22 mouse cellular contexts compared by ENCODE assay signal in genomic region chr12:119209384-119210072, GRCm38 (mm10). TPM values are rescaled to one million over a fixed set of nuclear protein-coding genes. Genes with fewer than 3 reads are reported as not detected.
DNase-seq lines count a peak whose midpoint lies in the region; ATAC-seq lines count a peak whose summit lies in the region.
"Had no signal": no experiment of that assay in that cellular context is flagged by ENCODE, and none has a peak within 500 bp of the region (broad histone marks: within the 10 kb centered on the region; RNA-seq: fewer than 3 reads in every experiment).

No protein-coding gene starts in this region.

- H3K36me3 ChIP-seq in forebrain, embryonic 13.5 days (ENCODE audit: poor library complexity, severe bottlenecking) = no peaks in the 10 kb centered on the region

- no peak overlapping the region for H3K4me3 ChIP-seq in forebrain, embryonic 13.5 days
- H3K4me3 ChIP-seq: heart, adult 2 months had no signal

- no peaks in the 10 kb centered on the region for H3K9me3 ChIP-seq in forebrain, embryonic 13.5 days (replicated peaks)

- H3K27me3 ChIP-seq in forebrain, embryonic 13.5 days = no peaks in the 10 kb centered on the region

- peaks cover 8% of the 10 kb centered on the region for H3K4me1 ChIP-seq in forebrain, embryonic 13.5 days

- ATAC-seq in megakaryocyte progenitor cell, adult 5-6 weeks (replicated peaks; ENCODE audit: poor library complexity) = peak; percentile 71
- ATAC-seq in forebrain, embryonic 13.5 days = no peak
- ATAC-seq: forebrain, postnatal 0 days had no signal

- no peak overlapping the region for H3K4me2 ChIP-seq in forebrain, embryonic 13.5 days
- H3K4me2 ChIP-seq: hindbrain, embryonic 14.5 days; midbrain, embryonic 11.5 days had no signal

- H3K27ac ChIP-seq in forebrain, embryonic 13.5 days = no peak overlapping the region
- H3K27ac ChIP-seq: heart, adult 2 months; hindbrain, embryonic 14.5 days; kidney, postnatal 0 days had no signal

- H3K9ac ChIP-seq in forebrain, embryonic 13.5 days = no peak overlapping the region
- H3K9ac ChIP-seq: forebrain, postnatal 0 days; hindbrain, embryonic 14.5 days had no signal

- WGBS in forebrain, embryonic 13.5 days = 93% methylated on average over 2 of the region's 2 CpGs

- peak; percentile 26 for DNase-seq in layer of hippocampus, adult 9-11 months
- no peak for DNase-seq in layer of hippocampus, adult 11-12 months (ENCODE audit: low spot score)
- peak; percentile 59 to 60 for DNase-seq in left cerebral cortex, adult 18-20 months (ENCODE audit: low spot score in 2 of 2)
- DNase-seq in right cerebral cortex, postnatal 36 days (ENCODE audit: low spot score in 2 of 2) = peak; percentile 20 to 75
- DNase-seq in urinary bladder, adult 18-20 months (ENCODE audit: low spot score in 2 of 2) = no peak
- DNase-seq in gastrocnemius, adult 8-10 months (ENCODE audit: low spot score in 2 of 2) = no peak
- DNase-seq: adrenal gland, postnatal 25 days; cerebellum, adult 9-11 months; forebrain, postnatal 0 days; gastrocnemius, postnatal 14 days; heart, adult 2 months; heart, postnatal 4 days; kidney, adult 2 months; lung, postnatal 4 days; thymus, postnatal 14 days had no signal

RNA-seq across cellular contexts. Expression of gene Itgb8, which starts 29.1 kb away (rescaled TPM):
- 10 to 100 TPM; 35.8 to 37.6 TPM for total RNA-seq in left cerebral cortex, adult 18-20 months (2021)
- total RNA-seq in megakaryocyte progenitor cell, adult 5-6 weeks (2015) = not detected in 2 replicates
- total RNA-seq in megakaryocyte progenitor cell, adult 5-6 weeks (2017) = not detected in 2 replicates
- under 1 TPM; 0.39 to 0.54 (median 0.47) TPM for total RNA-seq in gastrocnemius, adult 8-10 months (2022)
- 12.2 and 13.9 TPM in 2 replicates for polyA plus RNA-seq in forebrain, embryonic 13.5 days (2015; fragmentation: Nextera tagmentation; extraction: Ambion mirVana)
- total RNA-seq: common myeloid progenitor, adult 5-6 weeks; neutrophil, adult 5-6 weeks had no signal

Comparison
In these comparisons a context has a peak if more than half of its experiments do, and no peak if none do; other contexts are left out.
1. DNase-seq: peak in layer of hippocampus, adult 9-11 months (single experiment), left cerebral cortex, adult 18-20 months (2 of 2) and right cerebral cortex, postnatal 36 days (2 of 2); none in layer of hippocampus, adult 11-12 months (single experiment), urinary bladder, adult 18-20 months (0 of 2) and gastrocnemius, adult 8-10 months (0 of 2).
2. RNA of gene Itgb8, which starts 29.1 kb away (total RNA-seq): 35.8 to 37.6 TPM in left cerebral cortex, adult 18-20 months; 0.39 to 0.54 TPM in gastrocnemius, adult 8-10 months and not detected in megakaryocyte progenitor cell, adult 5-6 weeks; every median in the first group is over 10 times any median in the second.